Mouse (Mus musculus) kidney, adult 2 months (tissue): Measurements from ENCODE around the gene Palm.
A peak's percentile ranks its signal among the peaks of the same experiment; 100 is the strongest.

Experiments
- CTCF ChIP-seq: fragments of 200-500 bp; conservative IDR thresholded peaks from 2 replicates; pipeline ENCODE4 v1.5.1; 2011; ENCODE audit warnings: low read depth, mild to moderate bottlenecking, control low read depth, low read length, moderate library complexity, mixed read lengths; ENCODE audit not compliant: insufficient read depth, insufficient read length
- POLR2A ChIP-seq: fragments of 200-500 bp; IDR thresholded peaks from one replicate; pipeline ENCODE4 v1.6.1; 2011; ENCODE audit warnings: low read depth, low read length, control low read depth

DNA sequence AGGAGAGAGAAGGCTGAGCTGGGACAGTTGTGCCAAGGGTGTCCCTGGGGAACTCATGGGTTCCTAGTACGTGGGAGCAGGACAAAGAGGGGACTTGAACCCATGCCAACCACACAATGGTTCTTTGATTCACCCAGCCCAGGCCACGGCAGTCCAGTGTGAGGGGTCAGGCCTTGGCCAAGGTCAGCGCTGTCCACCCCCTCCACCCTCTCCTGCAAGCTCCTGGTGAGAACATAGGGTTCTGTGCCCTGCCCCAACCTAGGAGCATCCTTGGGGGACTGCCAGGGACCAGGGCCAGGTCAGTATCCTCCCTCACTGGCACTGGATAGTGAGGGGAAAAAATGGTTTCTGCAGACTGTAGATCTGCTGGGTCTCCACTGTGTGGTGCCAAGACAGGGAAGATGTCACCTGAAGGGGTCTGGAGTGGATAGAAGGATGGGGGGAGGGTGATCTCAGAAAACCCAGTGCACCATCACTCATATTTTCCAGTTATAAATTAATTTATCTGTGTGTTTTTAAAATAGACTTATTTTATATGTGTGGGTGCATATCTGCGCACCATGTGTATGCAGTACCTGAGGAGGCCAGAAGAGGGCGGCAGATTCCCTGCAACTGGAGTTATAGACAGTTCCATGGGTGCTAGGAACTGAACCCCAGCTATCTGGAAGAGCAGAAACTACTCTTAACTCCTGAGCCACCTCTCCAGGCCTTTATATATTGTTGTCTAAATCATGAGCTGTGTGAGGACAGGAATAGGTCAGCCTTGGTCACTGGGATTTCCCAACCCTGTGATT is 18.7 kb upstream of the Palm start:
- no peak for TF ChIP-seq POLR2A
- 0 out of 2 replicates have a peak, but pooled peaks have one; percentile 23 for TF ChIP-seq CTCF
